Mouse (Mus musculus) G1E (cell line): Measurements from ENCODE around the gene Gtsf1.

Experiments
- CTCF ChIP-seq: IDR thresholded peaks from 2 replicates; pipeline ENCODE4 v1.5.1; 2012; ENCODE audit warnings: low read depth, low read length, inconsistent platforms, mixed read lengths
- GATA2 ChIP-seq: IDR thresholded peaks from 2 replicates; pipeline ENCODE4 v1.6.1; 2012; ENCODE audit warnings: low read depth, low read length, inconsistent platforms, borderline replicate concordance
- POLR2AphosphoS5 ChIP-seq: IDR thresholded peaks from 2 replicates; pipeline ENCODE4 v1.6.1; 2012; ENCODE audit warnings: low read depth, low read length, inconsistent platforms; ENCODE audit not compliant: insufficient replicate concordance

- TF ChIP-seq POLR2AphosphoS5 = no peak
- TF ChIP-seq CTCF = no peak
- no peak for TF ChIP-seq GATA2
Observed at GRCm38 (mm10) chr15:103359122-103359510, 71.2 kb downstream of the Gtsf1 start.
